Mouse (Mus musculus): Measurements from ENCODE around the gene Stox2. TPM values are rescaled to one million over a fixed set of nuclear protein-coding genes. Genes with fewer than 3 reads are reported as not detected.
A peak's percentile ranks its signal among the peaks of the same experiment; 100 is the strongest.

Stox2 gene
- polyA plus RNA-seq, 1 experiment from 2014 or later = 41.2 TPM

DNA sequence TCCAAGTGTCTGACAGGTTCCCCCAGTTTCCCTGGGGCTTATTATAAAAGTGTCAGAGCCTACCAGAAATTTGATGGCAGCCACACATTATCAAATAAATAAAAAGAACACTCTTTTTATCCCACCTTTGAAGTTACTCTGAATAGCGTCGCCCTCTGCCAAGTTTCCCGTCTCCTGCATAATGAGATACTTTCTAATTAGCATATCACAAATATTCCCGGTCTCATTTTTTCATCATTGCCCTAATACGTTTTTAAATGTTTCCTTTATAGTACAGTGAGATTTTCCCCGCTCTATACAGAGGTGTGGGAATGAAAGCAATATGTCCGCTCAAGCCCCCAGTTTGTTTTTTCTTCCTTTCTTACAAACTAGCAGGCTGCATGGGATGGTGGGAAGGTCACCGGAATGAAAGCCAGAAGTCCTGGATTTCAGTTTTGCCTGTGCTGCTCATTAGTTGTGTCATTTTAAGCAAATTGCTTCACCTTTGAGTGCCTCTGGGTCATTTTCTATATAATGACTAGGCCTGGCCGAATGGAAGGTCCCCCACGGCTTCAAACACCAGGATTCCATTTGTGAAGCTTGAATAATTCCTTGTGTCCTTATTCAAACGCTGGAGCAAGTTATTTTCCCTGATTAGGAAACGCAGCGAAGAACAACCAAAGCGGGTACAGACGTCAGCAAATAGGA, 100.9 kb downstream of the Stox2 start:
- Histone ChIP-seq H3K9ac (no peak overlapping the region), H3K36me3 (no peaks in the 10 kb centered on the region), H3K9me3 (replicated peaks) (no peaks in the 10 kb centered on the region), H3K4me1 (peaks cover 24% of the 10 kb centered on the region), H3K4me2 (replicated peaks) (peak overlapping the region; percentile 34), H3K27me3 (peaks cover 52% of the 10 kb centered on the region), H3K27ac (peak overlapping the region; percentile 40; the same call in 1 of the 2 replicates), H3K4me3 (no peak overlapping the region)
- ATAC-seq (ENCODE audit: low FRiP score) = peak; percentile 37; the same call in 1 of the 2 replicates
- 17% methylated on average over 15 of the region's 15 CpGs for WGBS

DNA sequence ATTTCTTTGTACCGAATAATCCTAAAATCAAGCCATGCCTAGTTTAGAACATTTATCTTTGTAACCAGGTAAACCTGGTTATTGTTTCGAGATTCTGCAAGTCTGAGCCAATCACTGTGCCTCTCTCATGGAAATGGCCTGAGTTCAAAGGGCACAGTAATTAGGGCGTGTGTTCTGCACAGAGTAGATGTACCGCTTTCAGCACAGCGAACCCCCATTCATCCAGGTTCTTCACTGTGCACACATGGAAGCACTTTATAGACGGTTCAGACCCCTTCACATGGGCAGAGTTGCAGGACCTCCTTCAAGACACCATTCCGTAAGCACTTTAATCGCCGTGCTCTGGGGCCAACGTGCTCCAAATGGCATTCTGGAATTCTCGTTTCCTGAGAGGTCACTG, 104.7 kb downstream of the Stox2 start:
- no peak overlapping the region for H3K4me3 ChIP-seq
- no peak for ATAC-seq (ENCODE audit: low FRiP score)
- 73% methylated on average over 11 of the region's 11 CpGs for whole genome bisulfite sequencing
- H3K27ac ChIP-seq = no peak overlapping the region
- no peak overlapping the region for H3K4me2 ChIP-seq (replicated peaks)
- H3K9ac ChIP-seq = no peak overlapping the region
- no peaks in the 10 kb centered on the region for H3K9me3 ChIP-seq (replicated peaks)
- no peaks in the 10 kb centered on the region for H3K36me3 ChIP-seq
- peaks cover 34% of the 10 kb centered on the region for H3K27me3 ChIP-seq
- peaks cover 30% of the 10 kb centered on the region for H3K4me1 ChIP-seq

GRCm38 (mm10) chr8:47338691-47339323, 107.4 kb downstream of the Stox2 start:
- no peak overlapping the region for H3K9ac ChIP-seq
- no peaks in the 10 kb centered on the region for H3K36me3 ChIP-seq
- 41% methylated on average over 3 of the region's 3 CpGs for WGBS
- H3K4me3 ChIP-seq = no peak overlapping the region
- H3K27ac ChIP-seq = no peak overlapping the region
- no peak overlapping the region for H3K4me2 ChIP-seq (replicated peaks)
- ATAC-seq (ENCODE audit: low FRiP score) = no peak
- H3K4me1 ChIP-seq = peaks cover 18% of the 10 kb centered on the region
- no peaks in the 10 kb centered on the region for H3K9me3 ChIP-seq (replicated peaks)
- H3K27me3 ChIP-seq = peaks cover 26% of the 10 kb centered on the region

DNA sequence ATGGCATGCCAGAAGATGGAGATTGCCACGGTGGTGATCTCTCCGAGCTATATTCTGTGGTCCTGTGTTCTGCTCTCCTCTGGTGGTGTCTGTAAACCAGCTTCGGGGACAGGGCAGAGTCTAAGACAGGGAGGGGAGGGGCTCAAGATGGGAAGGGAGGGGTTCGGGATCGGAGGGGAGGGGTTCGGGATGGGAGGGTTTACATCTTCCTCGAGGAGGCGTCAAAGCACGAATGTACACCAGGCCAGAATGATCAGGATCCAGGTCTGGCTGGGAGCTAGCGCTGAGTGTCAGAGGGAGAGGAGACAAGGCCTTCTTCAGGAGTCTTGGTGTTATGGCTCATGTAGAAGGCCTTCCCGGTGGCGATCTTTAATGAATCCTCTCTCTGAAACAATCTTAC, 109.7 kb downstream of the Stox2 start:
- no peak overlapping the region for H3K4me3 ChIP-seq
- peaks cover 13% of the 10 kb centered on the region; the same call in 1 of the 2 replicates for H3K27me3 ChIP-seq
- no peaks in the 10 kb centered on the region for H3K9me3 ChIP-seq (replicated peaks)
- peaks cover 18% of the 10 kb centered on the region for H3K4me1 ChIP-seq
- H3K9ac ChIP-seq = no peak overlapping the region
- no peaks in the 10 kb centered on the region for H3K36me3 ChIP-seq
- no peak for ATAC-seq (ENCODE audit: low FRiP score)
- no peak overlapping the region for H3K4me2 ChIP-seq (replicated peaks)
- H3K27ac ChIP-seq = no peak overlapping the region
- WGBS = 89% methylated on average over 12 of the region's 12 CpGs

GRCm38 (mm10) chr8:47335940-47336339, 110.2 kb downstream of the Stox2 start:
- Histone ChIP-seq H3K4me1 (peaks cover 18% of the 10 kb centered on the region), H3K4me2 (replicated peaks) (no peak overlapping the region), H3K36me3 (no peaks in the 10 kb centered on the region), H3K4me3 (no peak overlapping the region), H3K27ac (no peak overlapping the region), H3K27me3 (peaks cover 8% of the 10 kb centered on the region; the same call in 1 of the 2 replicates), H3K9me3 (replicated peaks) (no peaks in the 10 kb centered on the region), H3K9ac (no peak overlapping the region)
- ATAC-seq (ENCODE audit: low FRiP score) = no peak
- WGBS = 90% methylated on average over 4 of the region's 4 CpGs

- H3K9ac ChIP-seq = peak overlapping the region; percentile 29; the same call in 1 of the 2 replicates
- peaks cover 6% of the 10 kb centered on the region for H3K4me1 ChIP-seq
- no peaks in the 10 kb centered on the region for H3K36me3 ChIP-seq
- H3K4me2 ChIP-seq (replicated peaks) = peak overlapping the region; percentile 38
- peak overlapping the region; percentile 84 for H3K27ac ChIP-seq
- ATAC-seq (ENCODE audit: low FRiP score) = peak; percentile 97
- WGBS = 64% methylated on average over 9 of the region's 9 CpGs
- H3K9me3 ChIP-seq (replicated peaks) = no peaks in the 10 kb centered on the region
- peak overlapping the region; percentile 17 for H3K4me3 ChIP-seq
- no peaks in the 10 kb centered on the region for H3K27me3 ChIP-seq
These were observed 111.9 kb downstream of the Stox2 start for GRCm38 (mm10) chr8:47334223-47334757.

GRCm38 (mm10) chr8:47332941-47333340, 113.2 kb downstream of the Stox2 start:
- no peak overlapping the region for H3K4me2 ChIP-seq (replicated peaks)
- H3K9ac ChIP-seq = no peak overlapping the region
- no peaks in the 10 kb centered on the region for H3K4me1 ChIP-seq
- 71% methylated on average over 1 of the region's 1 CpGs for WGBS
- no peaks in the 10 kb centered on the region for H3K36me3 ChIP-seq
- ATAC-seq (ENCODE audit: low FRiP score) = no peak
- no peak overlapping the region for H3K27ac ChIP-seq
- H3K27me3 ChIP-seq = no peaks in the 10 kb centered on the region
- no peaks in the 10 kb centered on the region for H3K9me3 ChIP-seq (replicated peaks)
- H3K4me3 ChIP-seq = no peak overlapping the region

DNA sequence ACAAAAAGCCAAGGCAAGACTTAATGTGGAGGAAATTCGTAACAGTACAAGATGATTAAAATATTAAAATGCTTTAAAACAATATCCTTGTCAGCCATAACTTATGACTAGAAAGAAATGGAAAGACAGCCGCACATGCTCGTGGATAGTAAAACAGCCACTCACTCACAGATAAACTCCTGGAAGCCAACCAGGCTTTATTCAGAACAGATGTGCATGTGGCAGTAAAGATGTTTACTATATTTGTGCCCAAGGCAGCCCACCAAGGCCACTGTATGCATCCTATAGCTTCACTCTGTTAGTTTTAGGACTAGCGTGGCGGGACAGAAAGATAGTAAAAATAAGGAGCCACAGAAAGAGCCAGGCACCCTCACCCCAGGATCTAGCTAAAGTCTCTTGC, 115.2 kb downstream of the Stox2 start:
- Histone ChIP-seq H3K27ac (no peak overlapping the region), H3K9ac (no peak overlapping the region), H3K4me2 (replicated peaks) (no peak overlapping the region), H3K9me3 (replicated peaks) (no peaks in the 10 kb centered on the region), H3K4me1 (no peaks in the 10 kb centered on the region), H3K4me3 (no peak overlapping the region), H3K36me3 (no peaks in the 10 kb centered on the region), H3K27me3 (no peaks in the 10 kb centered on the region)
- 83% methylated on average over 5 of the region's 5 CpGs for WGBS
- ATAC-seq (ENCODE audit: low FRiP score) = no peak

DNA sequence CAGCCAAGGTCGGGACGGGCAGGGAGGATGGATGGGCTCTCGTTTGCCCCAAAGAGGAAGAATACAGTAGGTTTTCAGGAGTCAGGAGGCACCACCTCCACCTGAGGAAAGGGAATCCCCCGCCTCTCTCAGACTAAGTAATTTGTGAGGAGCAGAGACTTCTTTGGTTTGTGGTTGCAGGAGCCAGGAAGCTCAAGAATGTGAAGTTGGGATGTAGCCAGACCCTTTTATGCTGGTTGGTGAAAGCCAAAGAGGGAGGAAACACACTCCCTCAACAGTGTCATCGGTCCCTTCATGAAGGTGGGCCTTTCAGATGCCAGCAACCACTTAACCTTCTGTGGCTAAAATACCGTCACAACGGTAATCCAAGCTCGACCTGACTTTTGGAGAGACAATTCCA, 119.8 kb downstream of the Stox2 start:
- WGBS = 91% methylated on average over 8 of the region's 8 CpGs
- Histone ChIP-seq H3K27ac (no peak overlapping the region), H3K4me1 (peaks cover 10% of the 10 kb centered on the region), H3K36me3 (no peaks in the 10 kb centered on the region), H3K4me2 (replicated peaks) (no peak overlapping the region), H3K27me3 (no peaks in the 10 kb centered on the region), H3K4me3 (no peak overlapping the region), H3K9me3 (replicated peaks) (no peaks in the 10 kb centered on the region), H3K9ac (no peak overlapping the region)
- no peak for ATAC-seq (ENCODE audit: low FRiP score)

- 31% methylated on average over 16 of the region's 16 CpGs for WGBS
- peaks cover 12% of the 10 kb centered on the region for H3K4me1 ChIP-seq
- H3K9me3 ChIP-seq (replicated peaks) = no peaks in the 10 kb centered on the region
- H3K27ac ChIP-seq = no peak overlapping the region
- H3K9ac ChIP-seq = no peak overlapping the region
- ATAC-seq (ENCODE audit: low FRiP score) = 0 out of 2 replicates have a peak, but pooled peaks have one; percentile 46
- H3K4me3 ChIP-seq = no peak overlapping the region
- 0 out of 2 replicates have a peak, but pooled peaks cover 2% of the 10 kb centered on the region for H3K27me3 ChIP-seq
- peak overlapping the region; percentile 15; the same call in 1 of the 2 replicates for H3K4me2 ChIP-seq (replicated peaks)
- H3K36me3 ChIP-seq = no peaks in the 10 kb centered on the region
These were observed 121.9 kb downstream of the Stox2 start for GRCm38 (mm10) chr8:47324117-47324820.

- Histone ChIP-seq H3K4me1 (peaks cover 12% of the 10 kb centered on the region), H3K9me3 (replicated peaks) (no peaks in the 10 kb centered on the region), H3K27ac (no peak overlapping the region), H3K9ac (no peak overlapping the region), H3K4me2 (replicated peaks) (no peak overlapping the region), H3K4me3 (no peak overlapping the region), H3K36me3 (no peaks in the 10 kb centered on the region), H3K27me3 (0 out of 2 replicates have a peak, but pooled peaks cover 2% of the 10 kb centered on the region)
- 28% methylated on average over 5 of the region's 5 CpGs for WGBS
- no peak for ATAC-seq (ENCODE audit: low FRiP score)
These were observed 124.9 kb downstream of the Stox2 start for GRCm38 (mm10) chr8:47321282-47321681.

- Histone ChIP-seq H3K36me3 (no peaks in the 10 kb centered on the region), H3K27me3 (0 out of 2 replicates have a peak, but pooled peaks cover 2% of the 10 kb centered on the region), H3K4me3 (no peak overlapping the region), H3K27ac (no peak overlapping the region), H3K4me1 (peaks cover 12% of the 10 kb centered on the region), H3K9ac (no peak overlapping the region), H3K9me3 (replicated peaks) (no peaks in the 10 kb centered on the region), H3K4me2 (replicated peaks) (no peak overlapping the region)
- ATAC-seq (ENCODE audit: low FRiP score) = no peak
- WGBS = 21% methylated on average over 2 of the region's 2 CpGs
These were observed 125.5 kb downstream of the Stox2 start for GRCm38 (mm10) chr8:47320707-47321106.

Measured in hindbrain, embryonic 12.5 days (tissue).